Mouse (Mus musculus) liver, embryonic 11.5 days (tissue): ENCODE data around the gene Ethe1. TPM values are rescaled to one million over a fixed set of nuclear protein-coding genes. Genes with fewer than 3 reads are reported as not detected.
A peak's percentile ranks its signal among the peaks of the same experiment; 100 is the strongest.

ENCODE experiments used
- ATAC-seq: fragments of 200-750 bp; cut with Nextera tagmentation; replicated peaks from 2 replicates; pipeline ENCODE4 v1.8.0; 2017; ENCODE audit warnings: moderate number of reproducible peaks, mild to moderate bottlenecking, moderate TSS enrichment, moderate library complexity; ENCODE audit not compliant: low FRiP score
- DNase-seq: peaks from one replicate; pipeline ENCODE4 v3.0.0-alpha.2; 2017; ENCODE audit warnings: low spot score
- H3K27ac ChIP-seq: fragments of 300-500 bp; sonication (generic); 2 replicates; pipeline ENCODE4 v1.5.1; 2014; ENCODE audit warnings: mild to moderate bottlenecking, low read depth, low read length, control low read depth
- H3K27me3 ChIP-seq: fragments of 300-500 bp; sonication (generic); replicated peaks from 2 replicates; pipeline ENCODE4 v1.6.1; 2014; ENCODE audit warnings: low read length, mixed read lengths; ENCODE audit not compliant: control insufficient read depth, insufficient read depth
- H3K36me3 ChIP-seq: fragments of 300-500 bp; sonication (generic); 2 replicates; pipeline ENCODE4 v1.6.1; 2014; ENCODE audit warnings: mild to moderate bottlenecking, low read length, moderate library complexity, mixed read lengths; ENCODE audit not compliant: control insufficient read depth, insufficient read depth
- H3K4me1 ChIP-seq: fragments of 300-500 bp; sonication (generic); replicated peaks from 2 replicates; pipeline ENCODE4 v1.6.1; 2014; ENCODE audit warnings: low read length, mixed read lengths; ENCODE audit not compliant: control insufficient read depth, insufficient read depth
- H3K4me2 ChIP-seq: fragments of 300-500 bp; sonication (generic); 2 replicates; pipeline ENCODE4 v1.6.1; 2014; ENCODE audit warnings: mild to moderate bottlenecking, control low read depth, moderate library complexity
- H3K4me3 ChIP-seq: fragments of 300-500 bp; sonication (generic); 2 replicates; pipeline ENCODE4 v1.5.1; 2014; ENCODE audit warnings: low read depth, low read length, control low read depth
- H3K9ac ChIP-seq: fragments of 300-500 bp; sonication (generic); 2 replicates; pipeline ENCODE4 v1.6.1; 2014; ENCODE audit warnings: low read depth, low read length, control low read depth
- H3K9me3 ChIP-seq: fragments of 300-500 bp; sonication (generic); 2 replicates; pipeline ENCODE4 v1.6.1; 2016; ENCODE audit warnings: low read length, inconsistent platforms, mixed read lengths; ENCODE audit not compliant: control insufficient read depth
- WGBS: fragments of 180-500 bp; shearing (Covaris S2); extraction: QIAGEN DNeasy Blood & Tissue Kit; methylation state at CpG from one replicate; pipeline ENCODE4 v1.1.7; 2014; 5-methylcytosine and 5-hydroxymethylcytosine counted together
- polyA plus RNA-seq: library from polyadenylated mRNA; unstranded; fragments of >200 nt; fragmentation: Nextera tagmentation; extraction: Ambion mirVana; gene quantifications from 2 replicates; pipeline ENCODE4 v1.2.1, GENCODE M21; 2014

Gene Ethe1
- polyA plus RNA-seq, 1 experiment from 2014 or later = 21.9 TPM

DNA sequence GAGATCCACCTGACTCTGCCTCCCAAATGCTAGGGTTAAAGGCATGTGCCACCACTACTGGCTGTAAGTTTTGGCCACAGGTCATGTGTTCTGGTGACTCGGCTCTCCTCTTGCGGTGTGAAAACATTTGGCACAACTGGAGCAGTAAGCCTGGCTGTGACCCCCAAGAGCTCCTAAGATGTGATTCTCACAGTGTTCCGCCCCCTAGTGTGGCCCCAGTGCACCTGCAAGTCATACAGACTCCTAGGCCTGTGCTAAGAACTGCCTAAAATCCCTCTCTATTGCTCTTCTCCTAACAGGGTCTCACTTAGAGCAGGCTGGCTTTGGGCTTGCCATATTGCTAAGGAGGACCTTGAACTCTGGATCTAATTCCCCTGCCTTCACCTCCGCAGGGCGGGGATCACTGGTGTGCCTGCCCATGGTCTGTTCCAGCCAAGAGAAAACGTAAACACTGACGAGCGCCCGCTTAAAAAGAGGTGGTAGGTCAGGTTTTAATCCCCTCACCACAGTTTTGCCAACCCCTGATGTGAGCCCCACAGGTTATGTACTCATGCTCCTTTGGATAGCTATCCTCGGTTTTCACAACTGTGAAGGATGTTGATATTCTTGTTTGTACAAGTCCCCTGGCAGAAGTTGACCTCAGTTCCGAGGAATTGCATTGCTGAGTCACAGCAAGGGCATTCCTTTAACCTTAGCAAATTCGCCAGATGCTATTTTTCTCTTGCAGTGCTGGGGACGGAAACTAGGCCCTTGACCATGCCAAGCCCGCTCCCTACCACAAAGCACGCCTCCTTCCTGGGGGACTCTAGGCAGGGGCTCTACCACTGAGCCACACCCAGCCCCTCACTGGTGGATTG is 12.1 kb downstream of the Ethe1 start:
- Histone ChIP-seq H3K4me2 (no peak overlapping the region), H3K9me3 (no peaks in the 10 kb centered on the region), H3K36me3 (no peaks in the 10 kb centered on the region), H3K27me3 (peaks cover 11% of the 10 kb centered on the region), H3K4me1 (no peaks in the 10 kb centered on the region; the same call in 1 of the 2 replicates), H3K9ac (no peak overlapping the region), H3K4me3 (no peak overlapping the region), H3K27ac (no peak overlapping the region)
- 71% methylated on average over 15 of the region's 15 CpGs for WGBS
- ATAC-seq (no peak), DNase-seq (no peak)

DNA sequence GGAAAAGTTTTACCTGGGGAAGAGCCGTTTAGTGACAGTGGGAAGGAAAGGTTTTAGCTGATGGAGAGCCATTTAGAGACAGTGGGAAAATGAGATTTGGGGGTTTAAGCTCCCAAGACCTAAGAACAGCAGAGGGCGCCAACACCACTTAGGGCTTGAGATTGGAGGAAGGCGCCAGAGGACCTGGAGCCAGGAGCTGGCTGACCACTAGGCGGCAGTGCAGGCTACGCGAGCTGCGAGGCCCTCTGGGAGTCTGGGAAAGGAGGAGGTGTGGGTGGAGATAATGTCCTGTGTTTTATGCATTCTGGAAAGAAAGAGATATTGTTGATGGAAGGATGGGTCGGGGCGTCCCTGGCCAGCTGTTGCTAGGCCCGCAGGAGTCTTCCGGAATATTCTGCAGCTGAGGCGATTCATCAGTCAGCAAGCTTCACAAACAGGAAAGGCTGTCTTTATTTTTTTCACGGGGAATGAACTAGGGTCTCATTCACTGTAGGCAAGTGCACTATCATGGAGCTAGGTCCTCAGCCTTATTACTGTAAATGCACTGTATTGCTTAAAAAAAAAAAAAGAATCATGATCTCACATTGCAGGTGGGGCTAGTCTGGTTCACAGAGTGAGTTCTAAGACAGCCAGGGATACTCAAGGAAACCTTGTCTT is 13.7 kb downstream of the Ethe1 start:
- H3K4me1 ChIP-seq = no peaks in the 10 kb centered on the region; the same call in 1 of the 2 replicates
- H3K27ac ChIP-seq = no peak overlapping the region
- WGBS = 6% methylated on average over 13 of the region's 13 CpGs
- DNase-seq (peak; percentile 89), ATAC-seq (peak; percentile 88)
- H3K36me3 ChIP-seq = no peaks in the 10 kb centered on the region
- H3K9me3 ChIP-seq = no peaks in the 10 kb centered on the region
- H3K4me2 ChIP-seq = peak overlapping the region; percentile 49
- H3K4me3 ChIP-seq = no peak overlapping the region
- no peak overlapping the region for H3K9ac ChIP-seq
- no peaks in the 10 kb centered on the region for H3K27me3 ChIP-seq

DNA sequence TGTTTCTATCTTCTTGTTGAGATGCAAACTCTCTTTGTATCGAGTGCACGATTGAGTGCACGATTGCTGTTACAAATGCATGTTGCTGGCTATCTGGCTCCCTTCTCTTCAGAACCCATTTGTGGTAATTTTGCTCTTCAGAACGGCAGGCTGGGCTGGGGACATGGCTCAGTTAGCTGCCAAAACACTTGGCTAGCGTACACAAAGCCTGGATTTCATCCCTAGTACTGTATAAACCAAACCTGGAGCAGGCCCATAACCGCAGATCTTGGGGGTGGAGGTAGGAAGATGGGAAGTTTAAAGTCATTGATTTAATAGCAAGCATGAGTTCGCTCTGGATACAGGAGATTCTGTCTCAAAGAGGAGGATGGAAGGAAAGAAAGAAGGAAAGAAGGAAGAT is 18.2 kb downstream of the Ethe1 start:
- 87% methylated on average over 7 of the region's 7 CpGs for WGBS
- peaks cover 6% of the 10 kb centered on the region for H3K4me1 ChIP-seq
- H3K4me2 ChIP-seq = no peak overlapping the region

DNA sequence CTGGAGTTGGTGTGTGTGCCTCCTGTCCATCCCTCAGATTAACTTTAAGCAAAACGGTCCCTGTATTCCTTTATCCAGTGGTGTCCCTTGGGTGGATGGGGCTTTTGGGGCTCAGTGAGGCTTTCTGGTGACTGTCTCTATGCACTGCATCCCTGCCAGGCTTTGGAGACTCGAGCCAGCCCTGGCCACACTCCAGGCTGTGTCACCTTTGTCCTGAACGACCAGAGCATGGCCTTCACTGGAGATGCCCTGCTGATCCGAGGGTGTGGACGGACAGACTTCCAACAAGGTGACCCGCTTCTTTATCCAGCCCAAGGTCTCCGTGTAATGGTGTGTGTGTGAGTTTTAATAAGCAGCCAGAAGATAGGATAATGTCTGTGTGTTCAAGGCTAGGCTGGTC is 18.7 kb downstream of the Ethe1 start:
- no peaks in the 10 kb centered on the region for H3K27me3 ChIP-seq
- ATAC-seq = no peak
- no peaks in the 10 kb centered on the region for H3K36me3 ChIP-seq
- no peak overlapping the region for H3K27ac ChIP-seq
- H3K9me3 ChIP-seq = no peaks in the 10 kb centered on the region
- WGBS = 77% methylated on average over 7 of the region's 7 CpGs
- no peak for DNase-seq
- H3K4me1 ChIP-seq = peaks cover 6% of the 10 kb centered on the region
- no peak overlapping the region for H3K9ac ChIP-seq
- H3K4me3 ChIP-seq = no peak overlapping the region
- H3K4me2 ChIP-seq = no peak overlapping the region

More for the DNA sequence above, 18.2 kb downstream of the Ethe1 start:
- Histone ChIP-seq H3K9ac (no peak overlapping the region), H3K9me3 (no peaks in the 10 kb centered on the region), H3K27me3 (no peaks in the 10 kb centered on the region), H3K4me3 (no peak overlapping the region), H3K36me3 (no peaks in the 10 kb centered on the region), H3K27ac (no peak overlapping the region)
- ATAC-seq (no peak), DNase-seq (no peak)

DNA sequence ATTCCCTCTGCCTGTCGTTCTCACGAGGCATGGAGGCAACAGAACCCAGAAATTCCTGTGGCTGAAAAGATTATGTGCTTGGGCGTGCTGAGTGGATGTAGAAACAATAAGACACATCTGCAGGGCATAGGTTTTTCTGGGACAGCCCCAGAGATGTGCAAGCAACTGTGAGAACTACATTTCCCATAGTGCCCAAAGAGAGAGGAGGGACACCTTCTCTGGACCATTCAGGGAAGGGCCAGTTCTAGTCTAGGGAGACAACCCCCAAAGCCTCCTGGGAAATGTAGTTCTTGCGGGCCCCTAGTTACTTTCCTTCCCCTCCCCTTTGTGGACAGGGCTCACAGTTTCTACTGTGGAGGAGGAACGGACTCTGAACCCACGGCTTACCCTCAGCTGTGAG is 20.7 kb downstream of the Ethe1 start:
- H3K9me3 ChIP-seq = no peaks in the 10 kb centered on the region
- no peak overlapping the region for H3K9ac ChIP-seq
- H3K4me2 ChIP-seq = no peak overlapping the region
- 40% methylated on average over 6 of the region's 6 CpGs for WGBS
- no peak overlapping the region for H3K4me3 ChIP-seq
- H3K27me3 ChIP-seq = peaks cover 17% of the 10 kb centered on the region
- no peak for DNase-seq
- H3K36me3 ChIP-seq = no peaks in the 10 kb centered on the region
- H3K27ac ChIP-seq = no peak overlapping the region
- peaks cover 14% of the 10 kb centered on the region for H3K4me1 ChIP-seq
- peak; percentile 78 for ATAC-seq

DNA sequence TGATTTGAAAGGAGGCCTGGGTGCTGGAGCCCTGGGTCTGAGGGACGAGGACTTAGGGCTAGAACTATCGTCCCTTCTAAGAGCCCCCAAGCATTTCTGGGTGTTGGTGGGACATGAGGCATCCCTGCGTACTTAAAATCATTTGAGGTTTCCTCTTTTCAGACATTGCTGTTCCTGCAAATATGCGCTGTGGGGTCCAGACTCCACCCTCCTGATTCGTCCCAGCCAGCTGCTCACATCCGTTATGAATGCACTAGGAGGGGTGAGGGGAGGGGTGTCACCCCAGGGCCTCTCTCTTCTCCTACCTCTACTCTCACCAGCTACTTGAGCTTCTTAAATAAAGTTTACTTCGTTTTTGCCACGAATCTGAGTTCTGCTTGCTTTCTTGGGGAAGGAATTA is 21.2 kb downstream of the Ethe1 start:
- H3K27me3 ChIP-seq = peaks cover 22% of the 10 kb centered on the region
- 66% methylated on average over 8 of the region's 8 CpGs for WGBS

DNA sequence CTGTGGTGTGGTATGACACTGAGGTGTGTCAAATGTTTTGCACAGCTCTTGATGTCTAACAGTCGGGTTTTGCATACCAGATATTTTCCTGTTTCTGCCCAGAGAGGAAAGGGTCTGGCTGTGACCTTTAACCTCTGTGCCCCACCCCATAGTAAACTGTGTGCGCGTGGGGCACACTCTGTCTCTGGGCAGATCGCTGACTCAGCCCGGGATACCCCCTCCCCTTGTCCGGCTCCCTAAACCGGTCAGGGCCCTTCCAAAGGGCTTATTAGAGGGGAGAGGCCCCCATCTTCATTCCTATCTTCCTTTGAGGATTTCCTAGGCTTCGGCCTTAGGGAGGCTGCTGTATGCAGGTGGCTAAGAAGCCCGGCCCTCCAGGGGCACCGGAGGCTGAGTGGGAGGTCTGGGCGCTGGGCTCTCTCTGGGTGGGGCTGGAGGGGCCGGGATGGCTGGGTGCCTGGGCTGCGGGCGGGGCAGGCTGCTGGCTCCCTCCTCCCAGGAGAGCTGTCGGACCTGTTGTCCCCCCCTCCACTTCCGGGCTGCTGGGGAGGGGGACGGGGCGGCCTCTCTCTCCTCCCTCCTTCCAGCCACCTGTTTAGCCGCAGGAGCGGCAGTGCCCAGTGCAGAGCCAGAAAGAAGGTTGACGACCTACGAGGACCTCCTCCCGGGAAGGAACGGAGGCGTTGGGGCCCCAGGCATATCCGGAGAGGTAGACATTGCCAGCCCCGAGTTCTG is 23.0 kb downstream of the Ethe1 start, which contains the start of gene Phldb3:
Gene Phldb3, plus strand, starts transcription at position 620 of the 735 bp plus-strand sequence.
- ATAC-seq (peak; percentile 42), DNase-seq (peak; percentile 62)
- H3K4me2 ChIP-seq = peak within 1 kb of the TSS; percentile 97
- 0 out of 2 replicates have a peak within 1 kb of the TSS, but pooled peaks have one; percentile 25 for H3K27ac ChIP-seq
- H3K9me3 ChIP-seq = no peaks in the 10 kb centered on the region
- peaks cover 22% of the 10 kb centered on the region for H3K27me3 ChIP-seq
- H3K4me3 ChIP-seq = peak within 1 kb of the TSS; percentile 55
- 3% methylated on average over 27 of the region's 27 CpGs for WGBS
- peaks cover 14% of the 10 kb centered on the region for H3K4me1 ChIP-seq
- no peaks in the 10 kb centered on the region for H3K36me3 ChIP-seq
- peak within 1 kb of the TSS; percentile 66 for H3K9ac ChIP-seq

More for the DNA sequence above, 21.2 kb downstream of the Ethe1 start:
- DNase-seq = no peak
- Histone ChIP-seq H3K27ac (no peak overlapping the region), H3K4me2 (no peak overlapping the region), H3K36me3 (no peaks in the 10 kb centered on the region), H3K4me3 (no peak overlapping the region), H3K9ac (no peak overlapping the region), H3K4me1 (peaks cover 14% of the 10 kb centered on the region), H3K9me3 (no peaks in the 10 kb centered on the region)
- ATAC-seq = no peak

DNA sequence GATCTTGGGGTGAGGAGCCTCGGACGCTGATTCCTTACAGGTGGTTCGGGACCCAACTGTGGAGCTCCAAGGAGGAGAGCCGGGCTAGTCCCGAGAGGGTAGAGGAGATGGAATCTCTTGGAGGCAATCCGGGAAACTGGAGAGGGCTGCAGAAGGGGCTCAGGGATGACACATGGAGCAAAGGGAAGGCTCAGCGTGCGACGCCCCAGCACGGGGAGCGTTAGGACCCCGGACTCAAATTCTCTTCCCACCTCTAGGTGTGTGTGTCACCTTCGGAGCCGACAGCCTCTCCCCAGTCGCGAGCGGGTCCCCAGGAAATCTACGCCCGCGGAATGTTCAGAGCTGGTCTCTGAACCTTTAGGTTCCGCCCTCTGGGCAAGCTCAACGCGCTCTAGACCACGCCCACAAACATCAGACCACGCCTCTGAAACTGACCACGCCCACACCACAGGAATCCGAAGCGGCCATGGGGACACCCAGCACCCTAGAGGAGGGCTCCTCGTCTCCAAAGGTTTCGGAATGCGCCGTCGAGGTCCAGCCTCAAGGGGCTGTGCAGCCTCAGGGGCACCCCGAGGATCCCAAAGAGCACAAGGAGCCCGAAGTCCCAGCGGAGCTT is 23.6 kb downstream of the Ethe1 start:
- Histone ChIP-seq H3K27me3 (peaks cover 22% of the 10 kb centered on the region), H3K27ac (0 out of 2 replicates have a peak overlapping the region, but pooled peaks have one; percentile 25), H3K4me2 (peak overlapping the region; percentile 97), H3K9me3 (no peaks in the 10 kb centered on the region), H3K36me3 (no peaks in the 10 kb centered on the region), H3K9ac (peak overlapping the region; percentile 66), H3K4me3 (peak overlapping the region; percentile 55), H3K4me1 (peaks cover 14% of the 10 kb centered on the region)
- ATAC-seq = peak; percentile 80
- under 1% methylated on average over 36 of the region's 36 CpGs for WGBS
- DNase-seq = peak; percentile 90
